ENCODE assay signal across 8 mouse cellular contexts in the genomic region with DNA sequence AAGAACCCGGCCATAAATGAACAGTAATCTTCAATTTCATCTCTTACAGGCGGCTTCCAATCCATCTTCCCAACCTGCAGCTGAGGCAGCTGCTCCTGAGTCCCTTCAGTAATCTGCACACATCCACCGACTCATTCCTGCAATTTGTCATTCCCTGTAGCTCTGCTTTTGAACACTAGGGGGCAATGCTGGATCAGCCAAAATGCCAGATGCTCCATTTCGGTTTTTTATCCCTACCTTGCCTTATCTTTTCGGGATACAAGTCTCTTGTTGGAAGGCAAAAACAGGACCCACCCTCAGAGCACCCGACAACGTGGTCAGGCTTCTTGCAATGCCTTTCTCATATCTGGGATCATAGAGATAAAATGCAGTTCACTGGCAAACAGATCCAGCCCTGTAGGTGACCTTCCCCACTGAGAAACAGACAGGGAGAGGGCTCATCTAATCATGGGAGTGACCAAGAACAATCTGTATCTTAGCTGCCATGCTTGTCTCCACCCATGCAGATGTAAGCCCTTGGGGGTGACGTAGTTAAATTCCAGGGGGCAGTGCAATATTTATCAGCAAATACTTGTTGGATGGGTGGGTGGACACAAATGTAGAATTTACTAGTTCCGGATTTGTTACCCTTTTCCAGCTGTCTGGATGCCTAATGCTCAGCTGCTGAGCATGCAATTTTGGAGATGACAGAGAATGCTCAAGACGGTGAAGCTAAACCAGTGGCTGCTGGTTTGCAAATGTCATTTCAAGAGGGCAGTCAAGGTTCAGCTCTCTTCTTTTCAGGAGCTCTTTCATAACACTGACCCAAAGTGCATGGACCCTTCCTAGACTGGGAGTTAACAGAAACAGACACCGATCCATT.
DNase-seq lines count a peak whose midpoint lies in the region; ATAC-seq and TF ChIP-seq lines count a peak whose summit lies in the region.

No protein-coding gene starts in this region.

- H3K9me3 ChIP-seq in forebrain, postnatal 0 days (ENCODE audit: low read length): no peaks in the 10 kb centered on the region
- H3K9me3 ChIP-seq in liver, embryonic 15.5 days (replicated peaks): no peaks in the 10 kb centered on the region
- no peaks in the 10 kb centered on the region for H3K9me3 ChIP-seq in neural tube, embryonic 14.5 days (ENCODE audit: control insufficient read depth, low read length)

- intact Hi-C loops in heart, postnatal 25 days (cut with DNase I): loop anchor here (1.0 to 10.0 kb wide), 4 partner anchors 89 to 430 kb away; no protein-coding TSS in a partner anchor

- H3K36me3 ChIP-seq in forebrain, postnatal 0 days (ENCODE audit: insufficient read depth): no peaks in the 10 kb centered on the region
- H3K36me3 ChIP-seq in liver, embryonic 15.5 days (replicated peaks): no peaks in the 10 kb centered on the region
- no peaks in the 10 kb centered on the region for H3K36me3 ChIP-seq in neural tube, embryonic 14.5 days (ENCODE audit: control insufficient read depth, insufficient read depth, low read length)

- 0 out of 2 replicates have a peak, but pooled peaks cover 6% of the 10 kb centered on the region for H3K27me3 ChIP-seq in forebrain, postnatal 0 days (ENCODE audit: insufficient read depth, low read length)
- H3K27me3 ChIP-seq in liver, embryonic 15.5 days: peaks cover 40% of the 10 kb centered on the region
- no peaks in the 10 kb centered on the region for H3K27me3 ChIP-seq in neural tube, embryonic 14.5 days (ENCODE audit: control insufficient read depth, insufficient read depth, low read length)

- WGBS in forebrain, postnatal 0 days: 27% methylated on average over 11 of the region's 11 CpGs
- WGBS in liver, embryonic 15.5 days (ENCODE audit: insufficient replicate concordance): 17% methylated on average over 11 of the region's 11 CpGs
- 33% methylated on average over 11 of the region's 11 CpGs for WGBS in neural tube, embryonic 14.5 days

- no peak overlapping the region for H3K9ac ChIP-seq in forebrain, postnatal 0 days
- H3K9ac ChIP-seq in liver, embryonic 15.5 days: no peak overlapping the region
- H3K9ac ChIP-seq in neural tube, embryonic 14.5 days (replicated peaks; ENCODE audit: low read depth, low read length): 0 out of 2 replicates have a peak overlapping the region, but pooled peaks have one; percentile 16

- no peak overlapping the region for H3K4me2 ChIP-seq in forebrain, postnatal 0 days (ENCODE audit: low read depth)
- H3K4me2 ChIP-seq in liver, embryonic 15.5 days: peak overlapping the region; percentile 34
- H3K4me2 ChIP-seq in neural tube, embryonic 14.5 days (ENCODE audit: low read depth, low read length): peak overlapping the region; percentile 6; the same call in 1 of the 2 replicates

- H3K27ac ChIP-seq in forebrain, postnatal 0 days (ENCODE audit: low read depth, low read length): no peak overlapping the region
- H3K27ac ChIP-seq in liver, embryonic 15.5 days (replicated peaks): no peak overlapping the region
- H3K27ac ChIP-seq in neural tube, embryonic 14.5 days (ENCODE audit: low read depth, low read length): no peak overlapping the region

- H3K4me1 ChIP-seq in forebrain, postnatal 0 days (ENCODE audit: insufficient read depth): 0 out of 2 replicates have a peak, but pooled peaks cover 5% of the 10 kb centered on the region
- H3K4me1 ChIP-seq in liver, embryonic 15.5 days (replicated peaks): peaks cover 37% of the 10 kb centered on the region
- peaks cover 14% of the 10 kb centered on the region; the same call in 1 of the 2 replicates for H3K4me1 ChIP-seq in neural tube, embryonic 14.5 days (ENCODE audit: control insufficient read depth, insufficient read depth, low read length)

- TF ChIP-seq CTCF in forebrain, postnatal 0 days (IDR thresholded peaks at IDR 0.05; ENCODE audit: low read depth): peak; percentile 96

- H3K4me3 ChIP-seq in forebrain, postnatal 0 days (ENCODE audit: low read depth, low read length): no peak overlapping the region
- H3K4me3 ChIP-seq in liver, embryonic 15.5 days (replicated peaks): no peak overlapping the region
- H3K4me3 ChIP-seq in neural tube, embryonic 14.5 days (ENCODE audit: low read depth, low read length): no peak overlapping the region

- peak; percentile 53 for ATAC-seq in forebrain, postnatal 0 days
- peak; percentile 54 for ATAC-seq in liver, embryonic 15.5 days (ENCODE audit: insufficient read depth)
- ATAC-seq in neural tube, embryonic 14.5 days (ENCODE audit: low read depth): peak; percentile 47; the same call in 1 of the 2 replicates

- peak; percentile 67 for DNase-seq in Muller cell, postnatal 12 days (ENCODE audit: inconsistent ontology term)
- peak; percentile 24 for DNase-seq in cerebellum, adult 11-12 months
- DNase-seq in forebrain, postnatal 0 days: peak; percentile 94
- DNase-seq in heart, postnatal 25 days (ENCODE audit: low spot score): peak; percentile 3
- DNase-seq in layer of hippocampus, adult 11-12 months (ENCODE audit: low spot score): peak; percentile 85
- DNase-seq in urinary bladder, postnatal 14 days (ENCODE audit: low spot score): peak; percentile 73

Comparison
In these comparisons a context has a peak if more than half of its experiments do, and no peak if none do; other contexts are left out.
1. DNase-seq: peak in every context shown above with its lines; median percentile 94 in forebrain, postnatal 0 days; 85 in layer of hippocampus, adult 11-12 months; 73 in urinary bladder, postnatal 14 days; 67 in Muller cell, postnatal 12 days; 24 in cerebellum, adult 11-12 months; 3 in heart, postnatal 25 days.